Mouse (Mus musculus) layer of hippocampus, adult 9-10 months (tissue): ENCODE measurements around the gene Axl.
"Not testable (repeated sequence)": the region's sequence is repeated elsewhere in the genome, so short reads cannot be mapped to it uniquely, and the experiment has no call there.

Source experiments
- DNase-seq: peaks from one replicate; pipeline ENCODE4 v3.0.0; 2022; ENCODE audit warnings: low spot score

Axl gene

DNA sequence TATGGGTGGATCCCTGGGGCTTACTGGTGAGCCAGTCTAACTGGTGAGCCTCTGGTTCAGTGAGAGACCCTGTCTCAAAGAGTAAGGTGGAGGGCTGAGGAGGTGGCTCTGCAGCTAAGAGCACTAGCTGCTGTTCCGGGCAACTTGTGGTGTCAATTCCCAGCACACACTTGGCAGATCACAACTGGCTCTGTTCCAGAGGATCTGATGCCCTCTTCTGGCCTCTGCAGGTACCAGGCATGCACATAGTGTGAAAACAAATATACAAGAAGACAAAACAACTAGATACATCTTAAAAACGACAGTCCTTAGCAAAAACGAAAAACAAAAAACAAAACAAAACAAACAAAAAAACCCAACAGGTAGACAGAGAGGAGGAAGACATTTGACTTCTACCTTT, 5.2 kb upstream of the Axl start:
- DNase-seq, result no peak

GRCm38 (mm10) chr7:25792966-25793365, 4.5 kb upstream of the Axl start:
- DNase-seq, result not testable (repeated sequence)

DNA sequence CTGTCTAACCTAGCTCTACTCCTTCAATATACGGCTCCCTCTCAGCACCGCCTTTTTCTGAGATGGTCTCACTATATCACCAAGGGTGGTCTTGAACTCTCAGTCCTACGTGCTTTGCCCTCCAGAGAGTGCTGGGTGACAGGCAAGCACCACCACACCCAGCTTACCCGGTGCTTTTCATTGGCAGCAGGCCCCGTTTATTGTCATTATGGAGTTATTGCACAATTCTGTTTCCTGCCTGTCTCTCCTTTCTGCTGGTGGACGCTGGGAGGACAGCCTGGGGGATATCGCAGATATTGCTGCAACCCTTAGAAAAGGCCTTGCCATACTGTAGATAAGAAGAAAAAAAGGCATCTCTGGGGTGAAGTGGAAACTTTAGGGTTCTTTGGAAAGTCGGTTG, 2.1 kb upstream of the Axl start:
- DNase-seq, result no peak

DNA sequence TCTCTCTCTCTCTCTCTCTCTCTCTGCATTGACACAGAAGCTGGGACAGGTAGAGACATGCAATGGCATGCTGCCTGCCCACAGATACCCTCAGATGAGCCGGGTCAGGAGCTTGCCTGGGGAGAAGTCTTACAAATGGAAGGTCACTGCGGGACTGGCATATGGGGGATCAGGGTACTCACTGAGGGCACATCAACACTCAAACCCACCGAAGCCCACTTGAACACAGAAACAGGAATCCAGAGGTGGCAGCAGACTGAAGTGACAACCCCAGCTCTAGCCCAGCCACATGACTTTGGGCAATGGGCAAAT, 580 bp upstream of the Axl start:
- DNase-seq, result no peak

DNA sequence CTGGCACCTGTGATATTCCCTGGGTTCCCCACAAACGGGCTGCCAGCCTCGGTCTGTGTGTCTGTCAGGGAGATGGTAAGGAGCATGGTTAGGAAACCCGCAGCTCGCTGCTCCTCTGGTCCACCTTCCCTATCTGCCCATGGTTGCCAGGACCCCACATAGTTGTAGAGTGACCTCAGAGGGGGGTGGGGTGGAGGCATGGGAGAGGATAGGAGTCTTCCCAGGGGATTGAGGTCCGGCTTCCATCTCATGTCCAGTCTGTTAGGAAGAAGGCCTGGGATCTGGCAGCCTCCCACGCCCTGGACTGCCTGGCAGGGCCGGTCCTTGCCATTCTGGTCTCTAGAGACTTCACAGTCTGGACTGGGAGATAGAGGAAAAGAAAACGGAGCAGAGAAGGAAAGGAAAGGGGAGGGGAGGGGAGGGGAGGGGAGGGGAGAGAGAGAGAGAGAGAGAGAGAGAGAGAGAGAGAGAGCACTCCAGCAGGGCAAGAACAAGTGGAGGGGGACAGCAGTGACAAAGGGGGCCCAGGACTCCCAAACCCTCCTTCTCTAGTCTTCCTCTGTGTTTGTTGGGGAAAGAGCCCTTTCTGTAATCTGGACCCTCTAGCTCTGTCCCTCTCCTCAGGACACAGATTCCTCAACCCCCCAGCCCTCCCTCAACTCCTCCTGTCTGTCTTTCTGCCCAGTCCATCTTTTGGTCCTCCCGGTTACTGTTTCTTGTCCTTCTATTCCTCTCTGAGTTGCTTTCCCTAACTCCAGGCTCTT, 867 bp downstream of the Axl start:
- no peak for DNase-seq

DNA sequence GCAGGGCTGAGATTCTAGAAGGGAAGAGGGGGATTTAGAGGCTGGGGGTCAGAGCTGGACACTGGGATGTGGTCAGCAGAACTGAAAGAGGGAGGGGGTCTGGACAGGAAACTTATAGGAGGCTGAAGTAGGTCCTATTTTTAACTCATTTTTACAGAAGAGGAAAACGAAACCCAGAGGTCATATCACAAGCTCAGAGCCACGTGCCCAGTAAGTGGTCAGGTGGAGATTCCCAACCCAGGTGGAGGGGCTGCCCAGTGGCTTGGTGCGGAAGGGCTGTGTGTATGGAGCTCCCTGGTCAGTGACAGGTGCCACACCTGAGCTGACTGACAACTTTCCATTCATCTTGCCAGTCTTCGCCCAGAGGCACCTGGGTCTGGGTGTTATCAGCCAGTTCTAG, 1.5 kb downstream of the Axl start:
- DNase-seq, result no peak

GRCm38 (mm10) chr7:25785752-25786151, 2.8 kb downstream of the Axl start:
- DNase-seq, result no peak

DNA sequence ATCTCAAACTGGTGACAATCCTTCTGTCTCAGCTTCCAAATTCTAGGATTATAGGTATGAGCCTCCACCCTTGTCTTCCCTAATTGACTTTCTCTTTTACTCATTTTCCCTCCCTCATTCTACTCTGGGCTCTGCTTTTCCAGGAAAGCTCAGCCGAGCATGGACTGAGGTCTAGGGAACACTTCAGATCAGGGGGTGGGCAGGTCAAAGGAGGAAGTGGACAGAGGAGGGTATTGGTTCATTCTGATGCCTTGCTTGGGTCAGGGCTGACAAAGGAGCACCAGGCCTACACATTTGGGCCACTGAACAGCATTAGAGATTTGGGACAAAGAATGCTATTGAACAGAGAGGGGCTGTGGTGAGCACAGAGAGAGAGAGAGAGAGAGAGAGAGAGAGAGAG, 3.7 kb downstream of the Axl start:
- no peak for DNase-seq

DNA sequence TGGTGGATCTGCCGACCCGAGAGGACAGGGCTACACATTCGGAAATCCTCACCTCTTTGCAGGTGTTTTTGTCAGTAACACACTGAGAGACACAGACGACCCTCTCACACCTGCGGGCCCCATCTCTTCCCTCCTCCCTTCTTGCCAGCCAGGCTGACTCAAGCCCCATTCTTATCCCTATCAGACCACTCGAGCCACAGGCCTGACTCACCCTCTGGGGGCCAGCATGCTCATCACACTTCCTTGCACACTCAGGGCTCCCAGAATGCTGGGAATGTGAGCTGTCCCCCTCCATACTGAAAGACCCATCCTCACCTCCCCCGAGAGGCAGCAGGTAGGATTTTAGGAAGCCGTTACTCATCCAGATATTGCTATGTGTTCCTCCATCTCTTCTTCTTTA, 4.8 kb downstream of the Axl start:
- no peak for DNase-seq

- no peak for DNase-seq
These were observed 5.8 kb downstream of the Axl start for GRCm38 (mm10) chr7:25782744-25783143.

- no peak for DNase-seq
These were observed 6.4 kb downstream of the Axl start for GRCm38 (mm10) chr7:25781937-25782610.

GRCm38 (mm10) chr7:25781321-25781936, 7.1 kb downstream of the Axl start:
- peak; percentile 74 for DNase-seq

- DNase-seq, result no peak
These were observed 7.8 kb downstream of the Axl start for GRCm38 (mm10) chr7:25780753-25781152.

- DNase-seq, result no peak
These were observed 8.5 kb downstream of the Axl start for GRCm38 (mm10) chr7:25780021-25780420.

- no peak for DNase-seq
These were observed 20.3 kb downstream of the Axl start for GRCm38 (mm10) chr7:25768229-25768628.

DNA sequence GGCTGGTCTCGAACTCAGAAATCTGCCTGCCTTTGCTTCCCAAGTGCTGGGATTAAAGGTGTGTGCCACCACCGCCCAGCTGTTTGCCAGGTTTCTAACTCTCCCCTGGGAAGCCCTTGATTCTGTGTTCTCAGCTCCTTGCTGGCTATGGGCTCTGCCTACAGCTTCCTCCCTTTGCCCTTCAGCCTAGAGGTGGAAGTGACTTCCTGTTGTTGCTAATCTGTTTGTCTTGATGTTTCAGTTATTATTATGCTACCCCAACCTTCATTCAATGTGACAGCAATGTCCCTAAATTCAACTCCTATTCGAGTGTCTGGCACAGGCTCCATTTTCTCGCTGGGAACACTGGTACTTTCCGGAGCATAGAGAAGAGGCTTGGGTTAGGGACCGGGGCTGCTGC, 22.4 kb downstream of the Axl start:
- DNase-seq, result no peak

- no peak for DNase-seq
These were observed 24.3 kb downstream of the Axl start for GRCm38 (mm10) chr7:25764221-25764620.

DNA sequence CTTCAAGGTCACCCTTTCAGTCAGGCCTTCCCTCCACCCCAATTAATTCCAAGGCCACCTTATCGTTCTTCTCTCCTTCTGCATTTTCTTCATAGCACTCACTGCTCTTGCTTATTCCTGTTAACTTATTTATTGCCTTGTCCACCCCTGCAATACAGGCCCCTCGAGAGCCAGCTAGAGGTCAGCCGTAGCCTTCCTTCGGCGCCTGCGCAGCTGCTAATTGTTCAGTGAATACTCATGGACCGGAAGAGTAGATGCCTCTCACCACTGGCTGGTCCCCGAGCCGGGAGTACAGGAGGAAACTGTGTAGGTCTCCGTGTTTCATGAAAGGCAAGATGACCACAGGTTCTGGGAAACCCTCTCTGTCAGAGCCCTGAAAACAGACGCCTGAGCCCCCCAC, 24.8 kb downstream of the Axl start:
- no peak for DNase-seq

DNA sequence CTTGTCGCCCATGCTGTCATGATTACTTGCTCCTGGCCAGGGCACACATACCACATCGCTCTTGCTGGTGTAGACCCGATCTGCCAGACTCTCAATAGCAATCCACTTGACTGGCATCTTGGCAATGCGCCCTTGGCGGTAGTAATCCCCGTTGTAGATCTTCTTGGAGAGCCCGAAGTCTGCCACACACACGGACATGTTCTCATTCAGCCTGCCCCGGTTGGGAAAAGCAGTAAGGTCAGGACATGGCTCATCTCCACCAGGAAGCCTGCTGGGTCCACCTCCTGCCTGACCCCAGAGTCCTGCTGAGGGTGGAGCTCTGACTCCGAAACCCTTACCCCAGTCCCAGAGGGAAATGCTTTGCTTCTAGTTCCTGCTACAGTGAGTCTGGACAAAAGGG, 27.2 kb downstream of the Axl start:
- no peak for DNase-seq

GRCm38 (mm10) chr7:25756011-25756410, 32.5 kb downstream of the Axl start:
- DNase-seq, result peak; percentile 77

- DNase-seq, result no peak
These were observed 33.1 kb downstream of the Axl start for GRCm38 (mm10) chr7:25755468-25755833.

- DNase-seq, result peak; percentile 99
These were observed 33.6 kb downstream of the Axl start, which contains the start of gene Hnrnpul1 for GRCm38 (mm10) chr7:25754738-25755467. TSS of gene Hnrnpul1 (minus strand) at chr7:25754757.

GRCm38 (mm10) chr7:25754439-25754737, 34.1 kb downstream of the Axl start:
- DNase-seq, result no peak
